Mouse (Mus musculus) urinary bladder, postnatal 25 days (tissue): ENCODE measurements at regions not wholly inside any gene's neighbourhood (a gene's known extent, or its start where the extent isn't known, plus 50 kb on each side); places are given as distances from the start of the nearest gene placed in this dataset.

Source experiments
- DNase-seq: peaks from one replicate; pipeline ENCODE4 v3.0.0; 2022; ENCODE audit warnings: low spot score

DNA sequence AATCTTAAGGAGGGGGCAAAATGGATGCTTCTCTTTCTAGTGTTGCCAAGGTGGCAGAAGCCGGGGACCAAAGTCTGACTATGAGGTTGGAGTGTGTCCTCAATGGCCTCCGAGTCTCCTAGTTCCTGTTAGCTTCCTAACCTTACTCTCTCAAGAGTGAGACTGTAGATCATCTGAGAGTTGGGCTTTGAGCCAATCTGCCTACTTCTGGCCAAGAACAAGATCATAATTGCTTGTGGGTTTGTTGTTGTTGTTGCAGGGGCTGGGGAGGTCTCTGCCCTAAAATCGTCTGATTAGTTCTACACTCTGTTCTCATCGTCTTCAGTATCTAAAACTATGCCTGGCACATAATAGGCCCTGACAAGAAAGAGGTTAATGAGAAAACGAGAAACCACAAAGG lies 110.8 kb upstream of the Syt6 start:
- DNase-seq, result no peak

DNA sequence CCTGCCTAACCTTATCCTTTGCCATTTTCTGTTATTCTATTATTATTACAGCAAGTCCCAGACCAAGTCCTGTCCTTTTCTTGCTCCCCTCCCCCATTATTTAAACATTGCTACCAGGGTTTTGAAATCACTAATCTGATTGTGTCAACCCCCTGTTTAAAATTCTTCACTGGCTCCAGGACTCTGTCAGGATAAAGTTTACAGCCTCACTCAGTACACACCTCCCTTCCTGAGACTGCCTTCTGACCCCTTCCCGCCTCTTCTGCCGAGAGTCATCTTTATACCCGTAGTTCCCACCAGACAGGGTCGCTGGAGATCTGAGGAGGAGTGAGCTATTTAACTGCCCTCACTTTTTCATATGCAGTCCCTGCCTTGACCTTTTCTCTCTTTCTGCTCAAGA lies 110.3 kb upstream of the Syt6 start:
- no peak for DNase-seq

DNA sequence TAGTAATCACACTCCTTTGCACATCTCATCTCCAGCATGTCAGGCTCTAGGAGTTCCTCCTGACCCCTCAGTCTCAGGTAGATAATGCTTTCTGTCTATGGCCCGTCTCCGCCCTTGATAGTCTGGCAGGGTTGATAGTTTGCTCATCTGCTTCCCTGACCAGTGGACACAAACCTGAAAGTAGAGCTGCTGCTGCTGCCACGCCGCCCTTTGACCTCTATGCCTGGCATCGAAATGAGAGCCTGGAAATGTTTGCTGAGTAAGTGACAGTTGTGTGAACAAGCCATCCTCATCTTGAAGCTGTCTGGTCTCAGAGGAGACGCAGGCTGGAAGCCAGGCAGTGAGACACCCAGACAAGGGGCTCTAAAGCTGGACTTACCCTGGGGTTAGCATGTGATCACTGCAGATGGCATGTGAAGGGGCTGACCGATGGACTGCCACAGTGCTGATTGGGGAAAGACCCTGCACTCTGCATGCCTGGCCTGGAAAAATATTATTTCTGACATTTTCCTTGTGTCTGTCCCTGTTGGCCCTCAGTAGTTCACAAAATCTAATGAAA lies 109.8 kb upstream of the Syt6 start:
- DNase-seq, result no peak

DNA sequence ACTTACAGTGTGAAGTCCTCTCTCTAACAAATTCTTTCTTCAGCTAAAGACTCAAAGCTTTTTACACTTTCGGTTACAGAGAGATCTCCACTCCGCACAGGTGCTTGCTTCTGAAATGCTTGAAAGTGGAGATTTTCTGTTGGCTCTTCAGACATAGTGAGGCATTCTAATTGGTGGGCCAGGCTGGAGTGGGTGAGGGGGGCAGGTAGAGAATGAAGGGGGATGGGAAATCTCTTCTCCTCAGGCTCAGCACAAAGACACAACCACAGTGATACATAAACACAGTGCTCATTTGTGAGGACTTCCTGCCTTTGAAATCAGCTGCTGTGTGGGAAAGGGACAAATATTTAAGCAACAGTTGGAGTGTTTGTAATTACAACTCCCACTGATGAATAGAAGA lies 109.1 kb upstream of the Syt6 start:
- DNase-seq, result no peak

DNA sequence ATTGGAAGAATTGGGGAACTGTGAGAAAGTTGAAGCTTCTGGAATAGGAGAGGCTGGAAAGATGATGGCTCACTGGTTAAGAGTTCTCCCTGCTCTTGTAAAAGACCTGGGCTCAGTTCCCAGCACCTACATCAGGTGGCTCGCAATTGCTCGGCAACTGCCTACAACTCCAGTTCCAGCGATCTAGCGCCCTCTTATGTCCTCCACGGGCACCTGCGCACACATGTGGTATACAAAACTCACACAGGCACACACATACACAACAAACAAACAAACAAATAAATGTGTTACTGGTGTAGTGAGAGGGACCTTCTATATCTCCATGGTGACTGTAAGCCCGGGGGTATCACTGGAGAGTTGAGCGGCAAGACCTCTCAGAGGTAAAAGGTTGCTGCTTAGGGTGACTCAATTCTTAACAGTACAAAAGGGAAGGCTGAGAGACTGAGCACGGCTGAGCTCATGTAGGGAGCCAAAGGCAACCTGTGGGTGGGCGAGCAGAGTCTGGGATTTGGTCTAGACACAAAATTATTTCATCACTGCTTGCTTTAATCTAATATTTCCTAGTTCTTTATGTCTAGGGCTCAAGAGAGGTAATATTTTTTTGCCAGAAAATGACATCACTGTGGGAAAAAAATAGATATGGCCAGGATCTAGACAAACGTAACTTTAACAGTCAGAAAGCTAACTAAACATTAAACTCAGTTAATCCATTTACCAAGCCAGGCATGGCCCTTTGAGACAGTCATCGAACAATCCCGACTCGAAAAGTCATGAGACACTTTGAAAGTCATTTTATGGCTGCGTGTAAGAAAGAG lies 104.2 kb upstream of the Syt6 start:
- no peak for DNase-seq

DNA sequence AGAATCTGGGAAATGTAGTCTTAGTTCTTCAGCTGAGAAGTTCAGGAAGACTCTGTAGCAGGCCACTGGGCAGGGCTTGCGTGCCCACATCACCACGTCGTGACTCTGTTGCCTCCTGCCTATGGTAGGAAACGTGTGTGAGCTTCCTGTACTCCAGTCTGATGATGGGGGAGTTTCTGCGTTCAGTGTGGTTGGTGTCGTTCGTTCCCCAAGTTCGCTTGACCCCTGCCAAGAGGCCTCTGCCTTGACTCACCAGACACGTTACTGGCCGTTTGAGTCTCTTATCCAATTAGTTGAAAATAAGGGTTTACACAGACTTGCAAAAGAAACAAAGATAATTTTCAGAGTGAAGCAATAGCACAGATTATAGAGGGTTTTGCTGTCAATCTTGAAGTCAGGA lies 102.4 kb upstream of the Syt6 start:
- no peak for DNase-seq

DNA sequence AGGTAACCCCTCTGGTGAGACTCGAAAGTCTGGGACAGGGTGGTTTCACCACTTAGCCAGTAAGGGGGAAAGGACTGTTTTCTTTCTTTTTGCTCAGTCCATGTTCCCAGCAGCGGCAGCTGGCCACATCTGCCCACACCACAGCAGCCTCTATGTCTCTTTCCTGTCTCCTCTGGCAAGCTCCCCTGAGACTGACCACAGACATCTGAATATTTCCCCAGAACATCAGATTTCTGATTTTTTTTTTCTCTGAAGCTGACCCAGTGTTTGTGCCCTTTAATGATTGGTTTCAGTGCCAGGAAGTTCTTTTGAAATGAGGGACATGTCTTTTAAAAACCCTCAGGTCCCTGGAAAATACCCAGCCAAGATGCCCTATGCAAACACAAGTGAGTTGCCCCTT lies 101.7 kb upstream of the Syt6 start:
- no peak for DNase-seq

DNA sequence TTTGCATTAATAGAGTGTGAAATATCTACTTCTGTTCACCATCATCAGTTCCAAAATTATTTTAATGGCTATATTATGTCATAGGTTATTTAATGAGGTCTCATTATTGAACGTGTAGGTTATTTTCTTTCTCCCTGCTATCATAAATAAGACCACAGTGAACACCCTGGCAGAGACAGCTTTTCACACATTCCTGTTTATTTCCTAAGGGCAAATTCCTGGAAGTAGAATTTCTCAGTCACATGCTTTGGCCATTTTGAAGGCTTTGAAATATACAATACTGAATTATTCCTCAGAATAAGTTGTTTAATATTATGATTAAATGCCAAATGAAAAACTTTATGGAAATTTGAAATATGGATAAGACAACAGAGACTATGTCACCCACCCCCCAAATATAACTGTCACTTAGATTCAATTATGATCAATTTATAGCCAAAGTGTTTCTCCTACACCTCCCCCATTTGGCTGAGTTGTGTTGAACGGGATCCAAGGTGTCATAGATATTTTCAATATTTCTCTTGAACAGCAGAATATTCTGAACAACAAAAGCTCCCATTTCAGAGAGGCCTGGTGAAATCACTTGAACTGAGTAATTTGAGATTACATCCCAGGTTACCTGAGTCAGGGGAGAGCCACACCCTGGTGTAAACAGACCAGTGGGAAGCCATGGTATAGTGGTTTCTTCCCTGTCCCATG lies 95.0 kb upstream of the Syt6 start:
- no peak for DNase-seq

DNA sequence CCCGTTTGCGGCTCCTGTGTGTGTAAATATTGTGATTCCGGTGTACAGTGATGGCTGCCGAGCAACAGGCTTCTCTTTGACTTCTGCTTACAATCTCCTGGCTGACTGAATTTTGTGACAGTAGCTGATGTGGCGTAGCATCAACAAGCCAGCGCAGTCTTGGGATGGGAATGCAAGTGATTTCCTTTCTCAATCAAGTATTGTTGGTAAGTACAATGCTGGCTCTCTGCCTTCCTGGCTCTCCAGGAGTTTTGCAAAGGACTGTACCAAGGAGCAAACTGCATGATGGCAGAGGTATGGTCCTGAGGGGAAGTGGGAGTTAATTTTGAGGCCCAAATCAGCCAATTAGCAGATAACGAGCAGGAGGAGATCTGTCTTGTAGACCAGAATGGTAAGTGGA lies 94.4 kb upstream of the Syt6 start:
- no peak for DNase-seq

DNA sequence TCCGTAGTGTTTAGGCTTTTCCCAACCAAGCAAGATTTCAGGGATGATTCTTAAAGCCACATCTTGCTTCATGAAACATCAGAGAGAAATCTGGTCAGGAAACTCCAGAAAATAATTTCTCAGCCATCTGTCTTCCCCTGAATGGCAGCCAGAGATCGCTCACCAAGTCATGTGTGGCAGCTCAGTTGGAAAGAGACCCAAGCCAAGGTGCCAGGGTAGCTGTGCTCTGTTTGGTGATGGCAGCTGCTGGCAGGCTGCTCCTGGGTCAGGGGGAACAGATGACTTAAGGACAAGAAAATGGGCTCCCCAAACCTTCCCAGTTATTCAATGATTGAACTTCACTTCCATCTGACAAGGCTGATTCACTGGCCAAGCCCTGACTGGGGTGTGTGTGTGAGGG lies 91.7 kb upstream of the Syt6 start:
- no peak for DNase-seq

DNA sequence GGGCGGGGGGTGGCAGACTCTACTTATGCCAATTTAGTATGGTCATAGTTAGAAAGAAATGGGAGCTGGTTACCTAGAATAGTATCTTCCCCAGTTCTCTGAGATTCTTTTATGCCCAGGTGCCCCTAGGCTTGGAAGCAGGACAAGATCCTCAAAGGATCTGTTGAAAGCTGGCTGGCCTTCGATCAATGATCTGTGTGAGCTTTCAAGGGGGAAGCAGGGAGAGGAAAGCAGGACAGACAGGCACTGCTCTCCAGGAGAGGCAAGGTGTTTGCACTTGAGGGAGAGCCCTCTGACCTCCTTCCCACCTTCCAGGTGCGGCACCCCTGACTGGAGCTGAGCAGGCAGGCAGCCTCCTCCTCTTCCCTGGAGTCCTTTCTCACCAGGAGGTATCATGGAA lies 91.3 kb upstream of the Syt6 start:
- no peak for DNase-seq

DNA sequence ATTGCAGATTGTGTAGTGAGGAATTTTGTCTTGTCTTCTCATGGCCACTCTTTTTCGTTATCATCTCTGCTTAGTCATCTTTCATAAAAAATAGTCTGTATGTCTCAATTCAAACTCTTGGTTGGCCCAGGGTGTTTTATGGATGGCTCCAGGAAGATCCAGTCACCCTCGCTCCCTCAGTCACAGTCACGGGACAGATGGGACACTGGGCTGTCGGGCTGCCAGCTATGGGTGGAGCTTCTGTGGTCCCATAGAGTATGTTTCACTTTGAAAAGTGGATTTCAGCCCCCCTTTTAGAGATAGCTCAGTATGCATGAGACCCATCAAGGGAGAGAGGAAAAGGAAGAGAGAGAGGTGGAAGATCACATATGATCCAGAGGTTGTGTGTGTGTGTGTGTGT lies 85.2 kb upstream of the Syt6 start:
- DNase-seq, result no peak

DNA sequence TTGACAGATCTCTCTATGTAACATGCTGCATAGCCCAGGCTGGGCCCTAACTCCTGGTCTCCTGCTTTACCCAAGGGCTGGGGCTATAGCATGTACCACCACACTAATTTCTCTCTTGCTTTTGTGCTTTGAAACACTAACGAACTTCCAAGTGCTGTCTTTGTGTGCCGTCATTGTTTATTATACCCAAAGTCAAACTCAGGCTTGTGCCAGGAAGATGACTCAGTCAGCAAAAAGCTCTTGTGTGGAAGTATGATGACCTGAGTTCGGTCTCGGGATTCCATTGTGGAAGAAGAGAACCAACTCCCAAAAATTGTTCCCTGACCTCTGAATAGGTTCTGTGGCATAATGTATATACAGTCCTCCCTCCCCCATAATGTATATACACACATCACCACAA lies 84.1 kb upstream of the Syt6 start:
- DNase-seq, result no peak

DNA sequence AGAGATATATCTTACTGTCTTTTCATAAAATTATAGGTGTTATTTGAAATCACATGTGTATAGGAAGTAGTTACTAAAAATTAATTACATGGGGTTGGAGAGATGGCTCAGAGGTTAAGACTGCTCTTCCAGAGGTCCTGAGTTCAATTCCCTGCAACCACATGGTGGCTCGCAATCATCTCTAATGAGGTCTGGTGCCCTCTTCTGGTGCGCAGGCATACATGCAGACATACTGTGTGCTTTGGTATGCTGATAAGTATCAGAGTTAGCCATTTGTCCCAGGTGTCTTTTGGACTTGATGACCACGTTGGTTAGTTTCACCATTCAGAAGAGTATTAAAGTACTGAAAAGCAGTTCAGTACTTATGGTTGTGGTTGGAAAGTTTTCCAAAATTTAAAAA lies 82.8 kb upstream of the Syt6 start:
- no peak for DNase-seq

DNA sequence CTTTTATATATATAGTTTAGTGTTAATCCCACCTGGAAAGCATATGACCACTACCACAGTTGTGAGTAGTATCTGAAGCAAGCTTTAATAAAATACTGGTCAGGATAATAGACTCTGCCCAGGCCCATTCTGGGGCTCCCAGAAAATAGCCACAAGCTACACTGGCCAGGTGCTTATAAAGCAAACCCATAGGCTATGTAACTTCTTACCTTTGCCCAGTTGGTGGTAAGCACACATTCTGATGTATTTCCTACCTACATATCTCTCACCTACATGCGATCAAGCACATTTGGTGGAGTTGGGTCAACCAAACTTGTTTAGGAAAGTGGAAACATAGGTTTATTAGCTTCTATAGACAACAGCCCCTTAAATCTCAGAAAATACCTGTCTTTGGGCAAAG lies 81.4 kb upstream of the Syt6 start:
- DNase-seq, result no peak

DNA sequence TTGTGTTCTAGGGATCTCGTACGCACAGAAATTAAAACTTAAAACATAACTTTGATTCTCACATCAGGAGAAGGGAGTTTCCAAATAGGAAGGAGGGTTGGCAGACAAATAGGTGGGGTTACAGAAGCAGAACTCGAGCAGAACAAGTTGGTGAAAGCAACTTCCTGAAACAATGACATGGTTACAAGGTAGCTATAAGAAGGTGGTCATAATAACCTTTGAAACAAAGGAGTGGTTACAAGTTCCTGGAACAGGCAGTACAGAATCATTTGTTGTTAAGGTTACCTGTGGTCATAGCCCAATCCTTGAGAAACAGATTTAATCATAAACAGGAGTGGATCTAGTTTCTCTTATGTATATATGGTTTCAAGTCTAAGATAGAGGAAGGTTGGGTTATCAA lies 81.0 kb upstream of the Syt6 start:
- no peak for DNase-seq

DNA sequence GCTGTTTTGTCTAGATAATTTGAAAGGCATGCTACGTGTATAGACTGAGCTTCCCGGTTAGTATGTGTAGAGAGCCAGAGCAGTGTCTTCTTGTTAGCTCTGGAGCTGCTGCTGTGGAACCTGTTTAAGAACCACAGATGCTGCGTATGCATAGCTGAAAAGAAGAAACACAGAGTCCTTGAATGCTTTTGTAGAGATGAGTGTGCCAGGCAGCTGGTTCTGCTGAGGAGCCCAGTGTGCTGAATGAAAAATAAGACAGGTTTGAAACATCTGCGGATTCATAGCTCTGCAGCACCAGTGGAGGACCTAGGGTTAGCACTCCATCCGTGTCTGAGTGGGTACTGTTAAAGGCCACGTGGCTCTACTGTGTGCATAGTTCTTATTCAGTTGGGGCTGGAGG lies 78.9 kb upstream of the Syt6 start:
- DNase-seq, result no peak

DNA sequence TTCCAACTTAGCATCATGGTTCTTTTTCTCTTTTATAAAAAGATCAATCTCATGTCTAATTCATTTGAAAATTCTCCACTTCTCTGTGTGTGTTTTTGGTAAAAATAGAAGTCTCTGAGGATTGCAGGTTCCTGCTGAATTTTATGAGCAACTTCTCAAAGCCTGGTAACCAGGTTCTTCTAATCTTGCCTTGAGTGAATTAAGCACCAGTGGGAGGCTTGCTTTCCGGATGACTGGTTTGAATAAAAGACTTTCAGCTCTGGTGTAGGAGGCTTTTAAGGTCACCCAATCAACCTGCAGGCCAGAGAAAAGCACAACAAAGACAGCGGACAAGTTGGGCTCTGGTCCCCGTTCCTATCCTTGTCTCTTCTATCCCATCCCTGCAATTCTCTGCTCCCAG lies 78.3 kb upstream of the Syt6 start:
- DNase-seq, result no peak

DNA sequence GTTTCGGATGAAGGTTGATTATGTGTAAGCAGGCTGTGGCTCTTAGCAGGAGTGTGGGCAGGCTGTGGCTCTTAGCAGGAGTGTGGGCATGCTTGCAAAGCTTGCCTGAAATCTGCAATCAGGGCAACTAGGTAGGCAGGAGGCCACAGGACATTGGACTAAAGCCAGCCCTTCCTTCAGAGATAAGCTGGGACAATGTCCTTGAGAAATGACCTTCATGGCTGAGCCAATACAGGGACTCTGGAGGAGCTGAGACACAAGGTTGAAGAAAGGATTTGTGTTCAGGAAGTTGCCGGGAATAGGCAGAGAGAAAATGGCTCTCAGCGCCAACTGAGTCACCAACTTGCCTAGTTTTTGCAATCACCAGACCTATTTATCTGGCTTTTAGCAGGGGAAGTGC lies 77.3 kb upstream of the Syt6 start:
- DNase-seq, result no peak

DNA sequence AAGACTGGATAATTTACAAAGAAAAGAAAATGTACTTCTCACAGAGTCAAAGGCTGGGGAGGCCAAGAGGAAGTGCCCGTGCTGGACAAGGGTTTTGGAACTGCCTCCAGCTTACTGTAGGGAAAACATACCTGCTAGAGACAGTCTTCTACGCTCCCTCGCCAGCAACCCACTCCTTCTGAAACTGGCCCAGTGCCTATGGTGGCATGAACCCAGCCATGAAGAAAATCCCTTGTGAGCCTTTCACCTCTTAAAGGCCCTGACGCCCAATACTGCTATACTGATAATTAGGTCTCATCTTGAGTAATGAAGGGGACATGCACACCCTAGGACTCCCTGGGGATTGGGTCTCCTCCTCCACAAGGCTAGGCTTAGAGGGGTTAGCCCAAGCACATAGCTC lies 76.6 kb upstream of the Syt6 start:
- no peak for DNase-seq

DNA sequence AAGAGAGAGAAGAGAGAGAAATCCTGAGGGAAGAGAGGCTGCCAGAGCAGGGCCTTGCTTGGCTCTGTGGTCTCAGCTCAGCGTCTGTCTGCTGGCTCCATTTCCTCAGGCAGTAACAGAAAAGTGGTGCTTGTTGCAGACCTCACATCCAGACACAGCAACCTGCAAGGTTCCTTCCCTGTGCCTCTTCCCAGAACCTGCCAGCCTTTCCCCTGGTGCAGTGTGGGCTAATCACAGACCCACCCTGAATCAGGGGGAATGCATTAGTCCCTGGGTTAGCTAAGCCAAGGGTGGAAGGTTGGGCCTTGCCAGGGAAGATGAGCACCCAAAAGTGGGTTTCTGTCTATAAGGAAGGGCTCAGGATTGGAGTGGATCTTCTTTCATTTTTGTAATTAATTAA lies 75.2 kb upstream of the Syt6 start:
- DNase-seq, result no peak

DNA sequence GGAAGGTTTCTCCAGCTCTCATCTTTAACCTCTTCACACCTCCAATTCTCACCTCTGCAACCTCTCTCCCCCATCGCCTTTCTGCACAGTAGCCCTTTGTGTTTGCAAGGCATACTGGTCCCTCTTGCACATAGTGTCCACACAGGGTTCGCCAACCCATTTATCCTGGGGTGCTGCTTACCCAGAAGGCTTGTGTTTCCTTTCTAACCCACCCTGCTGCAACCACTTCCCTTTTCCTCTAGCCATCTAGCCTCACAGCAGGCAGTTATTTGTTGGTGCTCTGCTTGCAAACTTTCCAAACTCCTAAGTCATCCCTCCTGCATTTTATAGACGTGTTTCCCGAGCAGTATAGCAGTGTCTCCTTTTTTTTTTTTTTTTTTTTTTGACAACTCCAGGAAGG lies 74.7 kb upstream of the Syt6 start:
- DNase-seq, result no peak

DNA sequence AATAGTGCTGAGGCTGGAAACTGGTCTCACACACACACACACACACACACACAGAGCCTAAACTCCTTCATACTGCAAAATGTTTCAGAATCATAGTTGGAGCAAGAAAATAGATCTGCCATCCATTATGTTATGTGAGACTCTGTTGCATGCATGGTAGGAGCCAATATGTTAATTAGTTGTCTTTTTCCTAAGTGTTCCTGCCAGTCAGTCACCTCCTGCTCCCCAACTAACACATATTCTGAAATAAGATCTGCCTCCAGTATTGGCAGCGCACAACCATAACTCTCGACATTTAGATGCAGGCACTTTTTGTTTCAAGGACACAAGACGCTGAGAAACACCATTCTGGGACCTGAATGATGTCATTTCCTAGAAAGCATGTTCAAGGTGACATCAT lies 70.9 kb upstream of the Syt6 start:
- no peak for DNase-seq

DNA sequence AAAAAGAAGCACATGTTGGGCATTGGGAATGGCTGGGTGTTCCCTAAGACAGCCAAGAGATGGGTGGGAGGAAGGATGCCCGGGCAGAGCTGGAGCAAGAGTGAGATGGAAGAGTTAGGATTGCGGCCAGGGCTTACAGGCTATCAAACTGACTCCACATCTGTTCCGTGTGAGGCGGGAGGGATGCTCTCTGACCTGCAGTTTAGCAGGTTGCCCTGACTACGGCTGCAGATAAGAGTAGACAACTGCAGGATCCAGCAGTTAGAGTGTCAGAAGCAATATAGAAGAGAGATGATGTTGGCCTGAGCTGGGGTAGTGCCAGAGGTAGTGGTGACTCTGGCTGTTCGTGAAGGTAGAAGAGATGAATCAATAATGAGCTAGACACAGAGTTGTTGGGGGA lies 61.6 kb upstream of the Syt6 start:
- DNase-seq, result no peak
